8 mouse cellular contexts compared by ENCODE assay signal in genomic region chr7:13037901-13038555, GRCm38 (mm10). TPM values are rescaled to one million over a fixed set of nuclear protein-coding genes. Genes with fewer than 3 reads are reported as not detected.
DNase-seq lines count a peak whose midpoint lies in the region; ATAC-seq and TF ChIP-seq lines count a peak whose summit lies in the region.

Gene Ube2m, minus strand, starts transcription at chr7:13038275.

- no peaks in the 10 kb centered on the region for H3K9me3 ChIP-seq in ES-Bruce4 (replicated peaks; ENCODE audit: control insufficient read depth, insufficient read depth, low read length, poor library complexity, severe bottlenecking)
- no peaks in the 10 kb centered on the region for H3K9me3 ChIP-seq in forebrain, embryonic 15.5 days

- peak within 1 kb of the TSS; percentile 82 for H3K27ac ChIP-seq in ES-Bruce4 (ENCODE audit: insufficient read depth, low read length)
- H3K27ac ChIP-seq in forebrain, embryonic 15.5 days (replicated peaks) = peak within 1 kb of the TSS; percentile 100

- no peak for TF ChIP-seq CTCF in ES-Bruce4 (IDR thresholded peaks at IDR 0.05; ENCODE audit: low read depth, low read length)
- TF ChIP-seq CTCF in lung, adult 2 months (IDR thresholded peaks at IDR 0.05; ENCODE audit: insufficient read depth, low read length) = no peak

- TF ChIP-seq POLR2A in ES-Bruce4 (IDR thresholded peaks at IDR 0.05; ENCODE audit: insufficient read depth, low read length) = peak; percentile 8
- TF ChIP-seq POLR2A in lung, adult 2 months (IDR thresholded peaks at IDR 0.05; ENCODE audit: borderline replicate concordance, extremely low read depth, low read depth, low read length) = peak; percentile 90

- TF ChIP-seq EP300 in ES-Bruce4 (IDR thresholded peaks at IDR 0.05; ENCODE audit: insufficient read depth, low read depth, low read length) = no peak

- peak within 1 kb of the TSS; percentile 78 for H3K9ac ChIP-seq in ES-Bruce4 (ENCODE audit: low read depth, poor library complexity, severe bottlenecking)
- peak within 1 kb of the TSS; percentile 99 for H3K9ac ChIP-seq in forebrain, embryonic 15.5 days (replicated peaks)

- ATAC-seq in forebrain, embryonic 15.5 days (replicated peaks) = peak; percentile 92
- ATAC-seq in neutrophil, adult 5-6 weeks (ENCODE audit: extremely low read depth, insufficient number of reproducible peaks, low FRiP score, poor library complexity, severe bottlenecking) = peak; percentile 66

- H3K4me2 ChIP-seq in forebrain, embryonic 15.5 days (replicated peaks) = peak within 1 kb of the TSS; percentile 78

- H3K4me1 ChIP-seq in ES-Bruce4 (ENCODE audit: control insufficient read depth, insufficient read depth, low read length) = no peaks in the 10 kb centered on the region
- H3K4me1 ChIP-seq in forebrain, embryonic 15.5 days = peaks cover 46% of the 10 kb centered on the region
- peaks cover 10% of the 10 kb centered on the region for H3K4me1 ChIP-seq in lung, adult 2 months (ENCODE audit: control insufficient read depth, insufficient read depth, low read length)

- WGBS in forebrain, embryonic 15.5 days = under 1% methylated on average over 63 of the region's 65 CpGs
- 1% methylated on average over 63 of the region's 65 CpGs for WGBS in lung, adult 2 months

- peak within 1 kb of the TSS; percentile 82 for H3K4me3 ChIP-seq in ES-Bruce4 (ENCODE audit: low read depth, low read length)
- peak within 1 kb of the TSS; percentile 90 for H3K4me3 ChIP-seq in forebrain, embryonic 15.5 days
- peak within 1 kb of the TSS; percentile 88 for H3K4me3 ChIP-seq in lung, adult 2 months (replicated peaks; ENCODE audit: extremely low read depth, low read depth, low read length)

- intact Hi-C loops in heart, postnatal 25 days (cut with DNase I) = loop anchor here (10.0 kb wide), 1 partner anchor 563 kb away; the partner anchor contains the start of gene Zfp606

- no peaks in the 10 kb centered on the region for H3K27me3 ChIP-seq in ES-Bruce4 (ENCODE audit: control insufficient read depth, insufficient read depth, low read length, poor library complexity, severe bottlenecking)
- peaks cover 15% of the 10 kb centered on the region for H3K27me3 ChIP-seq in forebrain, embryonic 15.5 days

- DNase-seq in cerebellum, adult 11 months = peak; percentile 98
- peak; percentile 95 for DNase-seq in heart, postnatal 25 days (ENCODE audit: low spot score)
- peak; percentile 99 to 100 for DNase-seq in layer of hippocampus, adult 18-20 months (ENCODE audit: low spot score in 2 of 2)
- peak; percentile 99 for DNase-seq in lung, adult 2 months
- DNase-seq in thymus, adult 18-20 months = peak; percentile 98 to 99

- peaks cover 12% of the 10 kb centered on the region; the same call in 1 of the 2 replicates for H3K36me3 ChIP-seq in ES-Bruce4 (ENCODE audit: control insufficient read depth, insufficient read depth, low read length, poor library complexity, severe bottlenecking)
- peaks cover 18% of the 10 kb centered on the region for H3K36me3 ChIP-seq in forebrain, embryonic 15.5 days

RNA-seq across cellular contexts. Expression of gene Ube2m, which starts in this region (rescaled TPM):
- 195 and 239 TPM in 2 replicates for polyA plus RNA-seq in ES-Bruce4 (2011; ENCODE audit: insufficient read depth, insufficient read length, low read depth, missing spikeins)
- 118 and 131 TPM in 2 replicates for polyA plus RNA-seq in forebrain, embryonic 15.5 days (2015; fragmentation: Nextera tagmentation; extraction: Ambion mirVana)
- total RNA-seq in heart, postnatal 25 days (2021) = 100 to 1,000 TPM; 190 to 199 TPM
- 100 to 1,000 TPM; 196 to 202 TPM for total RNA-seq in layer of hippocampus, adult 18-20 months (2021)
- 82.5 and 143 TPM in 2 replicates for polyA plus RNA-seq in lung, adult 2 months (2012; rRNA removed)
- total RNA-seq in neutrophil, adult 5-6 weeks (2017) = 75.1 and 83.5 TPM in 2 replicates

Comparison
In these comparisons a context has a peak if more than half of its experiments do, and no peak if none do; other contexts are left out.
1. Peak in every context shown above with its lines: DNase-seq, ATAC-seq, H3K4me3 ChIP-seq and H3K27ac ChIP-seq.